Mouse (Mus musculus): Measurements from ENCODE around the gene Brdt.

The Brdt gene

DNA sequence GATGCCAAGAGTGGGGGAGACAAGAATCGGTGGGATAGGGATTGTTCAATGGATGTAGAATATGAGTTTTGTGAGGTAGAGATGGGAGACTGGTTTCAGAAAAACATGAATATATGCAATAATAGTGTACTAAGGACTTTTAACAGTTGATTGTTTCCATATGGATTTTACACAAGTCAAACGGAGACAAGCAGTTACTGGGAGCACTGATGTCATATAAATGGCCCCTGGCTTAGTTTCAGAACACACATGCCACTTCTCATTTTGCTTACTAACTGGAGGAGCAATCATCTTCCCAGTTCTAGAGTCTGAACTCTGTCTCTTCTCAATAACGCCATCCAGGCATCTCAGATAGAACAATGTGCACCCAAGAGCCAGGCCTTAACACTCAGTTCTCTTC lies 9.4 kb downstream of the Brdt start:
- 88% methylated on average over 3 of the region's 3 CpGs for WGBS

DNA sequence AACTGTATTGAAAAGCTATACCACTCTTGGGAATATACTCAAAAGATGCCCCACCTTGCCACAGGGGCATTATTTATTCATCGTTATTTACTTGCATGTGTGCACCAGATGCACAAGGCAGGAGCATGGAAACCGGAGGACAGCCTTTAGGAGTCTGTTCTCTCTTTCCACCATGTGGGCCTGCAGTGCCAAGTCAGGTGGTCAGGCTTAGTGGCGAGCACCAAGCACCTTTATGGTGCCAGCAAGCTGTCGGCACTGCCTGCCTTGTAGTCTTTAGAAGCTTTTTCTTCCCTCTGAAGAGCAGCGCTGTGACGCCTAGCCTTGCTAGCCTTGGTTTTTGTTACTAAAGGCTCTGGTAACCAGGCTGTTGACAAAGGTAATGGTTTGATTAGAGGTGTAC lies 11.9 kb downstream of the Brdt start:
- WGBS: 92% methylated on average over 6 of the region's 6 CpGs

DNA sequence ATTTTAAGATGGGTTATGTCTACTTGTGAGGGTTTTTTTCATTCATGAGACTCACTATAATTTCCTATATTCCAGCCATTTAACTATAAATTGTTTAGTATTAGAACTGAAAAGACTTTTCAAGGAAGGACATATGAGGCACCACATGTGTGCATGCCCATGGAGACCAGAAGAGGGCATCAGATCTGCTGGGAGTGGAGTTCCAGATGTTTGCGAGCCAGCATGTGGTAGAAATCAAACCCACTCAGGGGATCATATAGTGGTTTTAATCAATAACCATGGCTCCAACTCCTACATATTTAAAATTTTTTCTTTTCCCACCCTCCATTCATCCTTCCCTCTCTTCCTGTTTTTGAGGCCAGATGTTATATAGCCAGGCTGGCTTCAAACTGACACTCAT lies 15.3 kb downstream of the Brdt start:
- WGBS: 50% methylated on average over 1 of the region's 1 CpGs

DNA sequence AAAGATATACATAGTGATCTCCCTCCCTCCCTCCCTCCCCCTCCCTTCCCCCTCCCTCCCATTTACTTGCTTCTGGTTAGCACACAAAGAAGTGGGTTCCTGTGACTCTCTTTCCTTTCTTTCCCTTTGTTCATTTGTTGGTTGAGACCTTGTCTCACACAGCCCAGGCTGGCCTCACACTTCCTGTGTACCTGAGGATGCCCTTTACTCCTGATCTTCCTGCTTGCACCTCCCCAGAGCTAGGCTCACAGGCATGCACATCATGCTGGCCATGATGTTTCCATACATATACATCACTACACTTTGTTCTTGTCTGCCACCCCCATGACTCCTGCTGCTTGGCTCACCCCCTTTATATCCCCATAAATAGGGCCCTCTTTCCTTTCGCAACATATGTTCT lies 21.6 kb downstream of the Brdt start:
- 76% methylated on average over 1 of the region's 1 CpGs for WGBS

DNA sequence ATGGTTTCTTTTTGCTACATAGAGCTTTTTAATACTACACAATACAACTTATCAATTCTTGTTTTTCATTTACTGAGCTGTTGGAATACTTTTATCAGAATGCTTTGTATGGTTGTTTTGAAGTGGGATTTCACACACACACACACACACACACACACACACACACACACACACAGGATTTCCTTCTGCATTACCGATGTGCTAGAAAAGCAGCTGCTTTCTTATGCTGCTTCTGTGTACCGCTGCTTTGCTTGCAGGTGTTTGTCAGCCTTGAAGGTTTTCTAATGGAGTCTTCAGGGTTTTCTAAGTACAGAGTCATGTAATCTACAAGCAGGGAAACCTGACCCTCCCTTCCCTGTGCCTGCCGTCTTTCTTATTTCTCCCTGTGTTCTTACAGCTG lies 23.0 kb downstream of the Brdt start:
- WGBS: 75% methylated on average over 3 of the region's 3 CpGs

DNA sequence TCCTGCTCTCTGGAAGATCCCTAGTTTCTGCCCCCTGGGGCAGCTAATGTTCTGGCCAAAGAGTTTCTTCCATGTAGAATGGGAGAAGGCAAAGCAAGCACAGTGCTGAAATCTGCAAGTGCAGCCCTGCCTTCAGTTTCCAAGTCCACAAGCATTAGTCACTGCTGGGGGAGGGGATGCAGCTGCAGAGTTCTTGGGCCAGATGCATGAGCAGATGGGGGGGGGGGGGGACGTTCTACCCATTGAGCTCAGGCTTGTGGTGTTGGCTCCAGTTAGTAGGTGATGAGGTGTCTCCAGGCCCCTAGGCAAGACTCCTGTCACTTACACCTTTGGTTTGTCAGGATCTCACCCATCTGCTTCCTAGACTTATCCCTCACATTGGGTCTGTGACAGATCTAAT lies 24.8 kb downstream of the Brdt start:
- WGBS: 0% methylated on average over 1 of the region's 1 CpGs

DNA sequence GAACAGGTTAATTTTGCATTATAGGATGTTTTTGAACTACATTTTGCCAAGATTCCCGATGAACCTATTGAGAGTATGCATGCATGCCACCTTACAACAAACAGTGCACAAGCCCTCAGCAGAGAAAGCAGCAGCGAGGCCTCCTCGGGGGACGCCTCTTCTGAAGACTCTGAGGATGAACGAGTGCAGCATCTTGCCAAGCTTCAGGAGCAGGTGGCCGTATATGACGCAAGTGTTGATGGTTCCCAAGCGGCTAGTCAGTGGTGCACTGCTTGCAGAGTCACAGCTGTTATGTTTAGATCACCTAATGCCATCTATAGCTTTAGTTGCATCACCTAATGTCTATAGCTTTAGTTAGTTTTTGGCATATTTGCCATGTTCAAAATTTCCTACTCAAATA lies 26.8 kb downstream of the Brdt start:
- WGBS: 87% methylated on average over 8 of the region's 8 CpGs

DNA sequence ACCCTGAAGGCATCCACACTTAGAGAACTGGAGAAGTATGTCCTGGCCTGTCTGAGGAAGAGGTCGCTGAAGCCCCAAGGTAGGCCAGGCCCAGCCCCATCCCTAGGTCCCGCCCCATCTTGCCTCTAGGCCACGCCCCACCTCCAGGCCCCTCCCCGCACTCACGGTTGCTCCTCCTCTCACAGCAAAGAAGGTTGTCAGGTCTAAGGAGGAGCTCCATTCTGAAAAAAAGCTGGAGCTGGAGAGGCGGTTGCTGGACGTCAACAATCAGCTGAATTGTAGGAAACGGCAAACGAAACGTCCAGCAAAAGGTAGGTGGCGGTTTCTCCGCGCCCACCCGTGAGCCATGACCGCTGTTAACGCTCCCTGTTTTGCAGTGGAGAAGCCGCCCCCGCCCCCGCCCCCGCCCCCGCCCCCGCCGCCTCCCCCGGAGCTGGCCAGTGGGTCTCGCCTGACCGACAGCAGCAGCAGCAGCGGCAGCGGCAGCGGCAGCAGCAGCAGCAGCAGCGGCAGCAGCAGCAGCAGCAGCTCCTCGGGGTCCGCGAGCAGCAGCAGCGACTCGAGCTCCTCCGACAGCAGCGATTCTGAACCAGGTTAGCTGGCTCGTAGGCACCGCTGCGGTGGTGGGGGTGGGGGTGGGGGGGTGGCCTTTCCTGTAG lies 28.6 kb downstream of the Brdt start:
- WGBS: under 1% methylated on average over 36 of the region's 40 CpGs

DNA sequence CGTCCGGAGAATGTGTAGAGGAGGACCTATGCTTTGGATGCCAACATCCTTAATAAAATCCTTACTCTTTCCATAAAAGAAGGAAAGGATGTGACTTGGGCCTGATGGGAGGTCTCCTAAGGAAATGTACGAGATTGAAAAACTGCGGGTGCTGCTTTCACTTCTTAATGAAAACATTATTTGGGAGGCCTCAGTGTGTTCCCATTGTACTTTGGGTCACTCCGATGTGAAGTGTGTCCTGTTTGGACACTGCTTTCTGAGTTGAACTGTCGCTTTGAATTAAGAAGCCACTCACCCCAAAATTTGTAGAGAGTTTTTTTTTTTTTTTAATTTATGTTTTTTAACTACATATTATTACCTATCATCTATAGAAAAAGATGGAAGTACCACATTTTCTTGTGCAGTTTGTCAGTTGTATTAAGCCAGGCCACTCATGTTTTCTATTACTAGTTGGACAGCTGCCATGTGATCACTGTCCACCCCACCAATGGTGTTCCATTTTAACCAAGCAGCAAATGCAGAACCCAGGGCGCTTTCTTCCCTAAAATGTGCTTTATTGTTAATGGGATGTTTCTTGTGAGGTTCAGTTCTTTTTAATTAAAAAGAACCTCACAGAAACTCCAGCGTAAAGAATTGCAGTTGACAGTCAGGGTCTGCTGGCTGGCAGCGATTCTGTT lies 29.2 kb downstream of the Brdt start:
- 10% methylated on average over 9 of the region's 9 CpGs for WGBS

DNA sequence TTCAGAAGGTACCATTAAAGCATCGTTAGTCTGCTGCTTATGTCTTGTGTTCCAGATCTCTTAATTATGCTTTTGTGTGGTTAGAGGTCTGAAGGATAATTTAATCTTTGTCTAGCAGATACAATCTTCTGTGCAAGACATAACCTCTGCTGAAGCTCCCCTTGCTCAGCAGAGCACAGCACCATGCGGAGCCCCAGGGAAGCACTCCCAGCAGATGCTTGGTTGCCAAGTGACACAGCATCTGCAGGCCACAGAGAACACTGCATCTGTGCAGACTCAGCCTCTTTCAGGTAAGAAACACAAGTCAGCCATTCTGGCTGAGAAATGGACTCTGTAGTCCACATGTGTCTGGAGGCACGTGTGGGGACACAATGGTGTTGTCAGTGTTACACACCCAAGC lies 39.1 kb downstream of the Brdt start:
- WGBS: 74% methylated on average over 3 of the region's 3 CpGs

DNA sequence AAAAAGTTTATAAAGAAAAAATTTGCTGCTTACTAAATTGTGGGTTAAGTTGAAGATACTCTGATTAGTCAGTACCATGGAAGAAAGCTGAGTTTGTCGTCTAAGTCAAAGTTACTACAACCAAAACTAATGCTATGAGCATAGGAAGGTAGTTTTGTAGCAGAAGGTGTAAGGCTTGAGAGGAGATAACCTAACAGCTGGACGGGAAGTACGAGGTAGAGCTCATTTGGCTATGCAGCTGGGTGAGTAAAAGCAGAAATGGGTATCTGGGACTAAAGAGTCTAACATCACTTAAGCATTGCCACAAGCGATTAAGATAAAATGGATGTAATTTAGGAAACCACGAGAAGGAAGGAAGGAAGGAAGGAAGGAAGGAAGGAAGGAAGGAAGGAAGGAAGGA lies 40.4 kb downstream of the Brdt start:
- 87% methylated on average over 5 of the region's 5 CpGs for WGBS

DNA sequence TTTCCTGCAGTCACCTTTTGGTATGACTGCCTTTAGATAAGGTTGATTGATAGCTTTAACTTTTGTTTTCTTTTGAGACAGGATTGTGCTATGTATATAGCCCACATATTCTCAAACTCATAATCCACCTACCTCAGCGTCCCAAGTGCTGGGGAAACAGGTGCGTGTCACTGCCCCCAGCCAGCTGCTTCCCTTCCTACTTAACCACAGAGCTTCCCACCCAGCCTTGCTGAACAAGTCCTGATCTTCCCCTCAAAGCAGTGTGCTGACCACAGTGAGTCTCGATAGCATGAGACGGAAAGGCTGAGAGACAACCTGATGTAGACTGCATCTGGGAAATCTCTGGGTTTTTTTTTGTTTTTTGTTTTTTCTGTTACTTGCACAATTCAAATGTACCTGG lies 42.3 kb downstream of the Brdt start:
- WGBS: 79% methylated on average over 4 of the region's 4 CpGs

DNA sequence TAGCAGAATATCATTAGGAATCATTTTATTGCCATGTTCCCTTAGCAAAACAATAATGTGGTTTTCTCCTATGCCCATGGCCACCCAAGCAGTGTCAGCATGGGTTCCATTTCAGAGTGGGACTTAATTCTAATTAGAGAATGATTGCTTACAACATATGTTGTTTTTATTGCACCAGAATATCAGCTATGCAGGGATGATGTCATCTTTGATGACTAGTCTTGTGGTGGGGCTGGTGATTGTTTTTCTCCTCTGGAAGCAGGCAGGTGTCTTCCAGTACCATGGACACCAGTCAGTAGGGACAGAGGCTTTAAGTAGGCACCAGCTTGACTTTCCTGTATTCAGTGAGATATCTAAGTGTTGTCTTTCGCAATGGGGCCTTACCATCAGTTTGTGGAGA lies 56.8 kb downstream of the Brdt start:
- WGBS: 94% methylated on average over 1 of the region's 1 CpGs

DNA sequence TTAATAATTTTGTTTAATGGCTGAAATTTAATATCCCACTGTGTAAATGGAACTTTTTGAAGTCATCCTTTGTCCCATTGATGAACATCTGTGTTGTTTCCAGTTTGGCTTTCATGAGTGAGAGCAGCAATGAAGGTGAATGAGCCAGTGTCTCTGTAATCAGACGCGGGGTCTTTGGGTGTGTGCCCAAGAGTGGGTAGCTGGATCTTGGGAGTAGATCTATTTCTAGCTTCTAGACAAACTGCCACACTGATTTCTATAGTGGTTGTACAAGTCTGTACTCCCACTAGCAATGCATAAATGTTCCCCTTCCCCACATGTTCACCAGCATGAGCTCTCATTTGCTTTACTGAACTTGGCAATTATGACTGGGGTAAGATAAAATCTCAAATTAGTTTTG lies 58.4 kb downstream of the Brdt start:
- WGBS: 31% methylated on average over 2 of the region's 2 CpGs

DNA sequence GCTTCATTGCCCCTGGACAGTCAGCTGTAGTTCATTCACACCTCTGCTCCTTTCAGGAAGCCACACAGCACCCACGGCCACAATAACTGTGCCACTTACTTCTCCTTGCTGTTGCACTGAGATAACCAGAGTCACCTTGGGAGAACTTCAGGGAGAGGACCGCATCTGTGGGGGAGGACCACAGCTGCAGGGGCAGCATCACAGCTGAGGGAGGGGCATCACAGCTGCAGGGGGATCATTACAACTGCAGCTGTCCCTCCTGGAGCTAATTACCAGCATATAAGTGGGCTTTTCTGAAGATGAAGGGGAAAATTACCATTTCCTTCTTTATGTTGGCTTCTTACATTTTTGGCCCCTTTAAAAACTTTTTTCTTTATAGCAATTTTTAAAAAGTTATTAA lies 63.5 kb downstream of the Brdt start:
- 69% methylated on average over 2 of the region's 2 CpGs for WGBS

DNA sequence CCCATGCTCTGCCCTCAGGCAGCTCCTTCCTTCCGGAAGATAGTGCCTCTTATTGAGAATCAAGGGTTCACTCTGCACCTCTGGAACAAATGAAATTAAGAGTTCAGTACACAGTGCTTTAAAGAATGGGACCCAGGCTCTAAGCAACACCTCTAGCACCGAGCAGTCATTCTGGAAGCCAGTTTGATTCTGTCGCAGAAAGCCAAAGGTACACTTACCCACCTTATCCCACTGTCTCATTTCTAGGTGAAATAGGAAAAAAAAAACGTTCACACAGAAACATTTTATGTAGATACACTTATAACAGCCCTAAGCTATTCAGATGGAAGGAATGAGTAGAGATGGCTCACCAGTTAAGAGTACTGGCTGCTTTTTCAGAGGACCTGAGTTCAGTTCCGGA lies 71.5 kb downstream of the Brdt start, which contains the start of gene Ephx4:
Gene Ephx4, plus strand, starts transcription at position 301 of the 400 bp plus-strand sequence.
- WGBS: 16% methylated on average over 5 of the region's 5 CpGs

DNA sequence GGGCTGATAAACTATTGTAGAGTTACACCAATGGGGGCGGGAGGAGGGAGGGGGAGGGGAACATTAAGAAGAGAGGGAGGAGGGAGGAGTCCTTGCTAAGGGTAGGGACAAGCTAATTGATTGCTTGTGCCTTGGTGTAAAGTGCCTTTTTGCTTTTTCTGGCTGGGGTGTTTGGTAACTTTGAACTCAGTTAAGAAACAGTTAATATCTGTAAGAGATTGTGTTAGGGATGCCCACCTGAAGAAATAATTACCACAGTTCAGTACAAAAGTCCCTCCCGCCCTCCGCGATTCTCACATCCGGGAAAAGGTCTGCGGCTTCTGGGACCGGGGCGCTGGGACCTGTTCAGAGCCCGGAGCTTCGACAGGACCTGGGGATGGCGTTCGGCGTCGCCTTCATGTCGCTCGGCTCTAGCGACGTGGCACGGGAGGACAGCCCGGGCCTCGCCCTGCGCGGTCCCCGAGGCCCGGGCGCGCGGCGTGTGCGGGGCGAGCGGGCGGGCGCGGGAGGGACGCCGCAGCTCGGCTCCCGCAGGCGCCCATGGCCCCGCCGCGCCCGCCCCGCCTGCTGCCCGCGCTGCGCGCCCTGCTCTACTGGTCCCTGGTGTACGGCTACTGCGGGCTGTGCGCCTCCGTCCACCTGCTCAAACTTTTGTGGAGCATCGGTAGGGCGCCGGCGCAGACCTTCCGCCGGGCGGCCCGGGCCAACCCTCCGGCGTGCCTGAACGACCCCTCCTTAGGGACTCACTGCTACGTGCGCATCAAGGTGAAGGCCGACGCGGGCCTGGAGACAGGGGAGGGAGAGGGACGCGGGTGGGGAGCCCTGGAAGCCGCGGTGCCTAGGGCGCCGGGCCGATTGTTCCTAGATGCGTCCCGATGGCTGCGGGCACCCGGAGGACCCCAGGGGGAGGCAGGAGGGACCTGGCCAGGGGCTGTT lies 72.3 kb downstream of the Brdt start:
- WGBS: under 1% methylated on average over 80 of the region's 80 CpGs

DNA sequence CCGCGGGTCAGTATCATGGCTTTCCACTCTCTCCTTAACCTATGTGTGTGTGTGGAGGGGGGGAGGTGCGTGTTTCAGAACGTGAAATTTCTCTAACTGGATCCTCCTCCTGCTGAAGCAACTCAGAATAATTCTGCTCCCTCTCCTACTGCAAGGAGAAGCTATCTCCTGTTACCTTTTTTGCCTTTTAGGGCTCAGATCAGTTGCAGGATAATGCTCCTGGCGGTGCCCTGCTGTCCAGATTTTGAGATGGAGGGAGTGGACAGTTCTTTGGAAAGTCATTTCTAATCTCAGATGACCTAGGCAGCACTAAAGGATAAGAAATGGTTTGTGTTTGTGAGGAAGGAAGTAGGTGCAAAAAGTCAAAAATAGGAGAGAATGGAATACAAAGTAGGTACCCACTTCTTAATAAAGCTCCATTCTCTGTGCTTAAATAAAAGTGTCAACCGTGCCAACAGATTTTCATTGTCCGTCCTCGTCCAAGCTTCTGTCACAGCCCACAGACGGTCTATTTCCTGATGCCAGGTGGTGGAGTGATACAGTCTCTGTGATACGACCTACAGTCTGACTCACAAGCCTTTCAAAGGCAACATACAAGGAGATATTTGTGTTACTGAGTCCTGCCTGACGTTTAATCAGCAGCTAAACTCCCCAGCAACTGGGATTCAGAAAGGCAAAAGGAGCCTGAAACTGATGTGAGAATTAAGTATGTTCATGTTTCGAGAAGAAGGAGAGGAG lies 73.2 kb downstream of the Brdt start:
- whole genome bisulfite sequencing: 15% methylated on average over 12 of the region's 12 CpGs

DNA sequence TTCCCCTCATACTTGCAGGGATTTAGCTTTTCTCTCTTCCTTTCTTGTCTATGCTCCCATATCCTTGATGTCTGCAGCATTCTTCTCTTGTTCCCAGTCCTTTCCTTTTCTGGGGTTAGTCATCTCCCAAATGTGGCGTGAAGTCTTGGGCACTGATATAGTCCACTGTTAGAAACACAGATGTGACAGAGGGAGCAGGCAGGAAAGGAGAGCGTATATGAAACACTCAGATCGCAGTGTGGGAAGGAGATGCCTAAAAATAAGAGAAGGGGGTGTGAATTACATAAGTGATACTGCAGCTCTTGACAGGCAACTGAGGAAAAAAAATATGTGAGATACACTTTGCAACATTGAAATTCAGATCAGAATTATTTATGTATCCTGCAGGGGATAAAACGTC lies 74.4 kb downstream of the Brdt start:
- 50% methylated on average over 4 of the region's 4 CpGs for WGBS

DNA sequence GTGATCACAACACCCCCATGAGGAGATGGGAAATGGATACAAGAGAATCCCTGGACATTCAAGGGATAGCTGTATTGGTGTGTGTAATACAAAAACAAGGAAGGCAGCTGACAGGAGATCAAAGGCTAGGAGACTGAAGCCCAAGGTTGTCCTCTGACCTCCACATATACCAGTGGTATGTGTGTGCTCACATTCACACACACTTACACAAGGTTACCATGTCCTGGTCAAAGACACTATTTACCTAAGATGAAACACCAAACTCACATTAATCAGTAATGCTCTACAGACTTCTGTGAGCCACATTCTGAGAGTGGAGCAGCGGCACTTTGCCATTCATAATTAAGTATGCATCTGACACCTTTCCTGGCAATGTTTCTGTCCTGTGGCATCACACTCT lies 79.3 kb downstream of the Brdt start:
- WGBS: 68% methylated on average over 1 of the region's 1 CpGs

DNA sequence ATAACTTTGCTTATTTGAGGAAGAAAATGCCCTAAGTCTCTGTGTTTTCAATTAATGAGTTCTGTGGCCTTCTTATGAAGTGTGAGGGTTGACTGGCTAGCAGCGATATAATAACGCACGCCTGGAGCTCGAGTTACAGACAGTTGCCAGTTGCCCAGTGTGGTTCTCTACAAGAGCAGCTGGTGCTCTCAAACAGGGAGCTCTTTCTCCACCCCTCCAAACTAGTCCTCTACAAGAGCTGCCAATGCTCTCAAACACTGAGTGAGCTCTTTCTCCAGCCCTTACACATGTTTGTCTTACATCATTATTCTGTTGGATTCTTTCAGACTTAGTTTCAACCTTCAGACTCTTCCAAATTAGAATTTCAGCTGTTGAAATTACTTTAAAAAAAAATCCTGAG lies 80.4 kb downstream of the Brdt start:
- 21% methylated on average over 4 of the region's 4 CpGs for WGBS

DNA sequence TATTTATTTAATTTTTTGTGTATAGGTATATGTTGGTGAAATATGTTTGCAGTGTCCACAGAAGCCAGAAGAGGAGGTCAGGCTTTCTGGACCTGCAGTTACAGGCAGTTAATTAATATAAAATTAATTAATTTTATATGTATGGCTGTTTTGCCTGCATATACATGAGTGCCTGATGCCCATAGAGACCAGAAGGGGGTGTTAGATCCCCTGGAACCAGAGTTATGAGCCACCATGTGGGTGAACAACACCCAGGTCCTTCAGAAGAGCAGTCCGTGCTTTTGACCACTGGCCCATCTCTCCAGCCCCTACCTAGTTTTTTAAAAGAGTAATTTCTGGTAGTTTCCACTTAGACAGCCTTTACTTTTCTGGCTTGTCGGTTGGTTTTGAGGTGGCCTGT lies 81.3 kb downstream of the Brdt start:
- 83% methylated on average over 2 of the region's 2 CpGs for WGBS
